Mouse (Mus musculus) brain, adult 2 months (tissue): ENCODE results near the gene Ribc1.
A peak's percentile ranks its signal among the peaks of the same experiment; 100 is the strongest.

ENCODE experiments used
- DNase-seq: peaks from one replicate; pipeline ENCODE4 v3.0.0; 2011; ENCODE audit warnings: low read depth, low spot score

Ribc1 gene

DNA sequence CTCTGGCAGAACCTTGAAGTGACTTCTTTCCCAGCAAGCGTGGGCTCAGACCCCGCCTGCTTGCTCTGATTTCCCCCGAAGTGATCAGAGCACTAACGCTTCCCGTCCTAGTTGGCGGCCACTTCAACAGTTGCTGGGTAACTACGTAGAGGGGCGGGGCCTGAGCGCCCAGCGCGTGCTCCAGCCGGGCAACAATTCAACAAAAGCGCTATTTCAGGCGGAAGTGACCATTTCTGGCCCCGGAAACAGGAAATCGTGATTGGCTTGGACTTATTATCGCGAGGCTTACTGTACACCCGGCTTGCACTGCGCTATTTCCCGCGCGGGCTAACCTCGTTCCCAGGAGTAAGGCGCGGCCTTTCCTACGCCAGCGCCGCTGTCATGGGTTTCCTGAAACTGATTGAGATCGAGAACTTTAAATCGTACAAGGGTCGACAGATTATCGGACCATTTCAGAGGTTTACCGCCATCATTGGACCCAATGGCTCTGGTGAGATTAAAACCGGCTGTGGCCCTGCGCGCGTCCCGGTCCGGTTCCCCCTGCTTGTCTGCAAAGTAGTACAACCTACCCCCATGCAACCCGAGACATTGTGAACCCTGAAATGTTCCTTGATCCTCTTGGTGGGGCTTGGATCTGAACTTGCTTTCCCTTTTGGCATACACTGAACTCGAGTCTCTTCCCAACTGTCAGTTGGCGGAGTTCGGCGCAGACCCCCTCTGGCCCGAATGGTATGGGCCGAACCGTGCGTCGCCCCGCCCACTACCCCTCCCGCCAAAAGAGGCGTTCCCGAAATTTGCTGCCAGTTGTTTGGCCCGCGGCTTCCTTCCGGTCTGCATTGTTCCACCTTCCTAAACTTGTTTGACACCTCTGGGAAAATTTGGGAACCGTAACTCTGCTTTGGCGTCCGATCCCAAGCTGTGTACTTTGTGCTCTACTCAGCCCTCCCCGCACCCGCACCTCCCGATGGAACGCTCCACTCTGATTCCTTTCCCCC is at the start of gene Ribc1, which contains the start of gene Smc1a:
TSS of gene Ribc1 (minus strand) at position 145 of the 995 bp plus-strand sequence.
TSS of gene Smc1a (plus strand) at position 278 of the 995 bp plus-strand sequence.
- peak; percentile 97 for DNase-seq

GRCm38 (mm10) chrX:152065674-152066073 is 49.6 kb upstream of the Ribc1 start:
- no peak for DNase-seq

- no peak for DNase-seq
Measured at GRCm38 (mm10) chrX:152054094-152054493, 38.0 kb upstream of the Ribc1 start.

- no peak for DNase-seq
Measured at GRCm38 (mm10) chrX:152052546-152052945, 36.5 kb upstream of the Ribc1 start.

DNA sequence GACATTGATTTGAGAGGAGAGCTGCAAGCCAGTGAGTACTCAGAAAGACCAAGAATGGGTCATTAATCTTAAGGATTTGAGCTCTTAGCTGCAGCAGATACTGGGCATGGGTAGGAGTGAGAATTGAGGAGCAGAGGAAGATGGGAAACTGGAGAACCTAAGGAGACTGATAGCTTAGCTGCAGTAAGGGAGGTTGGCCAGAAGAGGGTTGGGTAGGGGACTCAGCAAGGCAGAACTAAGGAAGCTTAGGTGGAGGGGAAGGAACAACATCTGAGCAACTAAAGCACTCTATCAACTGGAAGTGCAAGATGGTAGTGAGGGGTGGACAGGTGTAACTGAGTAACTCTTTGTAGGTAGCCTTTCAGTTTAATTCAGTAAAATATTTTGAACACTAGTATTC is 31.1 kb upstream of the Ribc1 start:
- DNase-seq, result peak; percentile 27

DNA sequence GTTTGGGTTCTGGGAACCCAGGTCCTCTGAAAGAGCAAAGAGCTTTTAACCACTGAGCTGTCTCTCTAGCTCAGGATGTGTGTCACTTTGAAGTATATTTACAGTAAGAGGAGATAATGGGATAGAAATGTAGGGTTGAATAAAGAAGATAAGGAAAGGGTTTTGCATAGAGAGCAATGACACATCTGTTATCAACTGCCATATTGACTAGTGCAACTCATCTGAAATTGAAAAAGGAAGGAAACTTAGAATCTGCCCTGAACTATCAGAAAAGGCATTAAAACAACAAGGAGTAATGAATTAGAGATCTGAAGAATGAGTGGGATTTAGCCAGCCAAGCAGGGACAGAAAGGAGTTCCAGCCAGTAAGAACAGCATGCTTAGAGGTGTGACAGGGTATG is 23.8 kb upstream of the Ribc1 start:
- no peak for DNase-seq

DNA sequence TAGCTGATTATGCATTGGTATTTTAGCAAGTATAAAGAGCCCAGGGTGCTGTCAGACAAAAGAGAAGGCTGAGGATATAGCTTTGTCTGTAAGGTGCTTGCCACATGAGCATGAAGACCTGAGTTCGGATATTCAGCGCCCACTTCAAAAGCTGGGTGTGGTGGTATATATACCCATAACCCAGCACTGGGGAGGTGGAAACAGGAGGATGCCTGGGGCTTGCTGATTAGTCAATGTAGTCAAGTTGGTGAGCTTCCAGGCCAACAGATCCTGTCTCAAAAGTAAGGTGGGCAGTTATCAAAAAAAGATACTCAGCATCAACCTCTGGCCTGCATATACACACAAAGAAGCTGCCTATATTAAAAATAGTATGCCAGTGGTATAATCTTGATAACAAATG is 3.2 kb upstream of the Ribc1 start:
- peak; percentile 1 for DNase-seq

DNA sequence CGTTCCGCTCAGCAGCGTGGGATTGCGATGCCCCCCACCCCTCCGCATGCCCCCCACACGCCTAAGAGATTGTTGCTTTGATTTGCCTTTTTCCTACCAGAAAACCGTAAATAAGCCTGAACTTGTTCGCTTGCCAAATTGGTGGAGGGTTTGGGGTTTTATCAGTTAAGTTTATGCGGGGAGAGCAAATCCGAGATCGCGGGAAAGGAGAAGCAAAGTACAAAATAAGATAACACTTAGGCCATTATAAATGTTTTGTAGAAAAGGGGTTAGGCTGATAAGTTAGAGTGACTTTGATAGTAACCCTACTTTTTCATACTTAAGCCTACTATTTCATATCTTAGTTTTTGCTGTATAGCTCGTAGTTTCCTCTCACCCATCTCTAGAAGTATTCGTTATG is 1.1 kb upstream of the Ribc1 start:
- no peak for DNase-seq

- no peak for DNase-seq
Measured at GRCm38 (mm10) chrX:152015752-152016150, 344 bp downstream of the Ribc1 start.

DNA sequence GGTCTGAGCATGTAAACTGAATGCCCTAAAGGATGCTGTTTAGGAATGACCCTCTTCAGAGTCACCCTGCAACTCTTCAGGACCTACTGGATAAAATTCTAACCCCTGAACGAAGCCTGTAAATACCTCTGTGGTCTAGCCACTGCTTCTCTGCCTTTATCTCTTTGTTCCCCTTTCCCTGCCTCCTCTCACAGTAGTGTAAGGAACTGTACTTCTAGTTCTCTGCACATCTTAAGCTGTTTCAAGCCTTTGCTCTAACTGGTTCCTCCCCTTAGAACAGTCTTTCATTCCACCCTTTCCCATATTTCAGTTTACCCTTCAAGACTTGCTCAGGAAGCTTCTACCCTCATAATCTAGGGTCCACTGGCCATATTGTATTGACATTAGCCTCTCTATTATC is 8.2 kb downstream of the Ribc1 start:
- no peak for DNase-seq

- DNase-seq, result peak; percentile 42
Measured at GRCm38 (mm10) chrX:152002865-152003264, 13.2 kb downstream of the Ribc1 start.

DNA sequence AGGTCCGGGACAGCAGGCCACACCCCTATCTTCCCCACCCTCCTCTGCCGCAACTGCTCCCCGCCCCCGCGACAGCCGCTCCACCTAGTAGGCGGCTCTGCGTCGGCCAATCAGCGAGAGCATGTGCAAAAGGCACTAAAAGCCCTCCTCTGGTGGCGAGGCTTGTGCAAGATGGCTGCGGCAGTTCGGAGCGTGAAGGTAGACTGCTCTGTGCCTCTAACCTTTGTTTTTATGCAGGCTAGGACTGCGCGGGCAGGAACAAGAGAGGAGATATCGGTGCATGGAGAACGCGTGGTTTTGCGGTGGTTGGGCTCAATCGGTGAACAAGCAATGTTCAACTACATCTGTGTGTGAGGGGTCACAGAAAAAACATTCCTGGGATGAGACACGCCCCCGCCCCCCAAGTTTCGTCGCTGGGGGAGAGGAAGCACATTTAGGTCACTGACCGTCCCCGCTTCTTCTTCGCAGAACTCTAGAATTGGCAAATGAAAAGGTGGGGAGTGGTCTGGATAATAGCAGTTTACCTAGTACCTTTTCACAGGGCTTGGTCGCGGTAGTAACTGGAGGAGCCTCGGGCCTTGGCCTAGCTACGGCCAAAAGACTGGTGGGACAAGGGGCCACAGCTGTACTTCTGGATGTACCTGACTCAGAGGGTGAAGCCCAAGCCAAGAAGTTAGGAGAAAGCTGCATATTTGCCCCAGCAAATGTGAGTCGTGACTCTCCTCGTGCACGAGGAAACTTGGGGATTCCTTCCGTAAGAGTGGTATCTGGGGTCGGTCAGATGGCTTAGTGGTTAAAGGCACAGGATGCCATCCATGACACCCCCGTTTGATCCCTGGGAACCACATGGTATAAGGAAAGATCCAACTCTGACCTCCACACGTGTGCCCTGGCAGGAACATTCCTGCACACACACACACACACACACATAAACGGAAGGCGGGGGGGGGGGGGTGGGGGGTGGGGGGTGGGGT is 14.1 kb downstream of the Ribc1 start, which contains the start of gene Hsd17b10:
TSS of gene Hsd17b10 (plus strand) at position 109 of the 974 bp plus-strand sequence.
- peak; percentile 93 for DNase-seq

GRCm38 (mm10) chrX:152001182-152001684 is 14.9 kb downstream of the Ribc1 start:
- no peak for DNase-seq

GRCm38 (mm10) chrX:151999006-151999710 is 16.9 kb downstream of the Ribc1 start:
- no peak for DNase-seq
